Mouse (Mus musculus) left cerebral cortex, adult 8-10 months (tissue): ENCODE data around the gene Gpr180. TPM values are rescaled to one million over a fixed set of nuclear protein-coding genes. Genes with fewer than 3 reads are reported as not detected.
"Not testable (repeated sequence)": the region's sequence is repeated elsewhere in the genome, so short reads cannot be mapped to it uniquely, and the experiment has no call there.

Source experiments
- DNase-seq, 2 experiments: peaks; one replicate each; pipeline ENCODE4 v3.0.0; 2022; ENCODE audit warnings: low spot score in 2 of 2
- total RNA-seq, 4 experiments: library from RNA; stranded (reverse); gene quantifications; 2 replicates each; pipeline ENCODE4 v1.2.4; 2022

Gpr180 gene
- total RNA-seq, 4 experiments from 2014 or later, result 26.0 to 30.7 (median 27.3) TPM

- DNase-seq, result no peak
Measured at GRCm38 (mm10) chr14:118151651-118152293, 14.8 kb downstream of the Gpr180 start.

GRCm38 (mm10) chr14:118152294-118152651, 15.3 kb downstream of the Gpr180 start:
- DNase-seq, result no peak

- not testable (repeated sequence) for DNase-seq
Measured at GRCm38 (mm10) chr14:118156056-118156455, 19.1 kb downstream of the Gpr180 start.

- no peak for DNase-seq
Measured at GRCm38 (mm10) chr14:118156740-118157139, 19.8 kb downstream of the Gpr180 start.

GRCm38 (mm10) chr14:118157146-118157545, 20.2 kb downstream of the Gpr180 start:
- peak in 1 of 2 experiments; percentile 58 for DNase-seq

- DNase-seq, result no peak
Measured at GRCm38 (mm10) chr14:118161751-118162150, 24.8 kb downstream of the Gpr180 start.

- DNase-seq, result no peak
Measured at GRCm38 (mm10) chr14:118162640-118163039, 25.7 kb downstream of the Gpr180 start.

GRCm38 (mm10) chr14:118168776-118169175, 31.8 kb downstream of the Gpr180 start:
- DNase-seq, result no peak

- no peak for DNase-seq
Measured at GRCm38 (mm10) chr14:118173590-118174203, 36.7 kb downstream of the Gpr180 start.

GRCm38 (mm10) chr14:118175071-118175693, 38.2 kb downstream of the Gpr180 start:
- no peak for DNase-seq

GRCm38 (mm10) chr14:118175694-118176085, 38.7 kb downstream of the Gpr180 start:
- no peak for DNase-seq

GRCm38 (mm10) chr14:118179251-118179650, 42.3 kb downstream of the Gpr180 start:
- DNase-seq, result no peak

GRCm38 (mm10) chr14:118179701-118180100, 42.7 kb downstream of the Gpr180 start:
- DNase-seq, result no peak

GRCm38 (mm10) chr14:118180117-118180557, 43.2 kb downstream of the Gpr180 start:
- peak in 1 of 2 experiments; percentile 29 for DNase-seq

GRCm38 (mm10) chr14:118180711-118181177, 43.8 kb downstream of the Gpr180 start:
- peak in 1 of 2 experiments; percentile 21 for DNase-seq

GRCm38 (mm10) chr14:118191442-118191841, 54.5 kb downstream of the Gpr180 start:
- DNase-seq, result no peak

GRCm38 (mm10) chr14:118193001-118193628, 56.2 kb downstream of the Gpr180 start:
- no peak for DNase-seq

- DNase-seq, result no peak
Measured at GRCm38 (mm10) chr14:118193663-118194062, 56.7 kb downstream of the Gpr180 start.

- no peak for DNase-seq
Measured at GRCm38 (mm10) chr14:118194219-118194914, 57.4 kb downstream of the Gpr180 start.

GRCm38 (mm10) chr14:118197063-118197462, 60.1 kb downstream of the Gpr180 start:
- no peak for DNase-seq

- DNase-seq, result no peak
Measured at GRCm38 (mm10) chr14:118200731-118201130, 63.8 kb downstream of the Gpr180 start.
